Mouse (Mus musculus): ENCODE results near the gene Ankrd27. TPM values are rescaled to one million over a fixed set of nuclear protein-coding genes. Genes with fewer than 3 reads are reported as not detected.

Ankrd27 gene
- total and polyA plus RNA-seq, 3 experiments: 49.0 to 103 (median 74.9) TPM

DNA sequence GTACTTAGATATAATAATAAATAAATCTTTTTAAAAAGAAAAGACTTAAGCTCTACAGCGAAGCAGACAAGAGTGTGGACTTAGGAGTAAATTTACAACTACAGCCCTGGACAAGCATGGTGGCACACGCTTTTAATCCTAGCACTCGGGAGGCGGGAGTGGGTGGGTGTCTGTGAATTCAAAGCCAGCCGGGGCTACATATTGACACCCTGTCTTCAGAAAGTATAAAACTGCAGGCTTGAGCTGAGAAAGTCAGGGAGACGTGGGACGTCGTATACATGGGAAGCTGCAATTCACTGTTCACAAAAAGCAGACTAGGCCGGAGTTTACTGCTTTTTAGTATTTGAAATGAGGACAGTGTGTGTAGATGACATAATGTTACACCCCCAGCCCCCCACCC is 50.8 kb downstream of the Ankrd27 start:
- TF ChIP-seq RAD21 (IDR thresholded peaks at IDR 0.05; ENCODE audit: low read depth, low read length) (no peak), CHD1 (IDR thresholded peaks at IDR 0.05; ENCODE audit: low read depth, low read length) (no peak), MXI1 (IDR thresholded peaks at IDR 0.05; ENCODE audit: low read depth, low read length) (no peak), ELF1 (IDR thresholded peaks at IDR 0.05; ENCODE audit: low read depth, low read length) (no peak), BHLHE40 (IDR thresholded peaks at IDR 0.05; ENCODE audit: borderline replicate concordance, low read depth, low read length) (no peak), MAFK (IDR thresholded peaks at IDR 0.05; ENCODE audit: borderline replicate concordance, low read depth, low read length) (no peak), ZNF384 (IDR thresholded peaks at IDR 0.05; ENCODE audit: low read depth, low read length) (no peak), MEF2A (IDR thresholded peaks at IDR 0.05; ENCODE audit: extremely low read depth, insufficient replicate concordance, low read depth, low read length, poor library complexity, severe bottlenecking) (no peak), KAT2A (conservative IDR thresholded peaks at IDR 0.05; ENCODE audit: low read depth, low read length) (no peak), CTCF (IDR thresholded peaks at IDR 0.05 in 2 of 3, conservative IDR thresholded peaks at IDR 0.05 in 1 of 3; ENCODE audit: control insufficient read depth in 1 of 3, insufficient read depth in 1 of 3, low read depth in 2 of 3, low read length in 3 of 3, poor library complexity in 1 of 3, severe bottlenecking in 1 of 3) (no peak)
- no peak overlapping the region for H3K27ac ChIP-seq (ENCODE audit: control insufficient read depth, low read depth, low read length)
- H3K79me2 ChIP-seq (ENCODE audit: control insufficient read depth, insufficient read depth, low read length, poor library complexity): no peaks in the 10 kb centered on the region
- DNase-seq (ENCODE audit: low read depth, low spot score): no peak
- H3K4me3 ChIP-seq (ENCODE audit: control insufficient read depth in 1 of 2, insufficient read depth in 1 of 2, low read depth in 2 of 2, low read length in 2 of 2): no peak overlapping the region
- H3K27me3 ChIP-seq (ENCODE audit: control insufficient read depth in 1 of 2, insufficient read depth in 2 of 2, low read length in 2 of 2): no peaks in the 10 kb centered on the region
- no peaks in the 10 kb centered on the region for H3K9me3 ChIP-seq (replicated peaks; ENCODE audit: insufficient read depth, low read length)
- no peak overlapping the region for H3K9ac ChIP-seq (ENCODE audit: control insufficient read depth, low read depth, low read length, poor library complexity, severe bottlenecking)
- H3K36me3 ChIP-seq (ENCODE audit: control insufficient read depth in 1 of 2, insufficient read depth in 2 of 2, low read length in 2 of 2): peaks cover 0 to 12% of the 10 kb centered on the region in 2 experiments; a peak in 2 of 4 replicates
- H3K4me1 ChIP-seq (ENCODE audit: control insufficient read depth in 1 of 2, insufficient read depth in 2 of 2, low read length in 2 of 2): no peaks in the 10 kb centered on the region

DNA sequence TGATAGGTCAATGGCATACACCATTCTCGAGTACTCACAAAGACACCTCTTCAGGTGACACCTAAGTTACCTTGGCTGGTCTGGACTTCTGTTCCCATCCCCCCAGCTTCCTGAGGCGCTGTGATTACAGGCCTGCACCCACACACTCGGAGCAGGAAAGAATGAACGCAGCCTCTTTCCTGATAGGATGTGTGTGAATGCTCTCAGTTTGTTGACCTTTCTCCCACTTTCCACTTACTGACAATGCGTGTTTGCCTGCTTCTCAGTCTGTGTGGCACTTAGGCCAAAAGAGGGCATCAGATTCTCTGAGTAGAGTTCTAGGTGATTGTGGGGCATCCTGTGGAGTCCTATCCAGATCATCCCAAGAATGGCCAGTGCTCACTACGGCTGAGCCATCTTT is 54.0 kb downstream of the Ankrd27 start:
- no peaks in the 10 kb centered on the region for H3K27me3 ChIP-seq (ENCODE audit: control insufficient read depth in 1 of 2, insufficient read depth in 2 of 2, low read length in 2 of 2)
- no peak overlapping the region for H3K9ac ChIP-seq (ENCODE audit: control insufficient read depth, low read depth, low read length, poor library complexity, severe bottlenecking)
- no peak overlapping the region for H3K4me3 ChIP-seq (ENCODE audit: control insufficient read depth in 1 of 2, insufficient read depth in 1 of 2, low read depth in 2 of 2, low read length in 2 of 2)
- no peaks in the 10 kb centered on the region for H3K4me1 ChIP-seq (ENCODE audit: control insufficient read depth in 1 of 2, insufficient read depth in 2 of 2, low read length in 2 of 2)
- H3K79me2 ChIP-seq (ENCODE audit: control insufficient read depth, insufficient read depth, low read length, poor library complexity): no peaks in the 10 kb centered on the region
- no peaks in the 10 kb centered on the region for H3K9me3 ChIP-seq (replicated peaks; ENCODE audit: insufficient read depth, low read length)
- DNase-seq (ENCODE audit: low read depth, low spot score): no peak
- TF ChIP-seq JUND (IDR thresholded peaks at IDR 0.05; ENCODE audit: low read depth, low read length) (no peak), UBTF (IDR thresholded peaks at IDR 0.05; ENCODE audit: borderline replicate concordance, insufficient read depth, low read depth, low read length) (no peak), CHD1 (IDR thresholded peaks at IDR 0.05; ENCODE audit: low read depth, low read length) (no peak), POLR2AphosphoS5 (IDR thresholded peaks at IDR 0.05; ENCODE audit: borderline replicate concordance, low read depth, low read length) (no peak), GABPA (IDR thresholded peaks at IDR 0.05; ENCODE audit: low read depth, low read length) (no peak), MYC (IDR thresholded peaks at IDR 0.05; ENCODE audit: low read depth, low read length) (no peak), ZKSCAN1 (IDR thresholded peaks at IDR 0.05; ENCODE audit: low read depth, low read length) (no peak), MAFK (IDR thresholded peaks at IDR 0.05; ENCODE audit: borderline replicate concordance, low read depth, low read length) (no peak), MXI1 (IDR thresholded peaks at IDR 0.05; ENCODE audit: low read depth, low read length) (no peak)
- peaks cover 0 to 9% of the 10 kb centered on the region in 2 experiments; a peak in 2 of 4 replicates for H3K36me3 ChIP-seq (ENCODE audit: control insufficient read depth in 1 of 2, insufficient read depth in 2 of 2, low read length in 2 of 2)
- no peak overlapping the region for H3K27ac ChIP-seq (ENCODE audit: control insufficient read depth, low read depth, low read length)
